Comparison of ENCODE assay signal across 8 mouse cellular contexts in the genomic region with DNA sequence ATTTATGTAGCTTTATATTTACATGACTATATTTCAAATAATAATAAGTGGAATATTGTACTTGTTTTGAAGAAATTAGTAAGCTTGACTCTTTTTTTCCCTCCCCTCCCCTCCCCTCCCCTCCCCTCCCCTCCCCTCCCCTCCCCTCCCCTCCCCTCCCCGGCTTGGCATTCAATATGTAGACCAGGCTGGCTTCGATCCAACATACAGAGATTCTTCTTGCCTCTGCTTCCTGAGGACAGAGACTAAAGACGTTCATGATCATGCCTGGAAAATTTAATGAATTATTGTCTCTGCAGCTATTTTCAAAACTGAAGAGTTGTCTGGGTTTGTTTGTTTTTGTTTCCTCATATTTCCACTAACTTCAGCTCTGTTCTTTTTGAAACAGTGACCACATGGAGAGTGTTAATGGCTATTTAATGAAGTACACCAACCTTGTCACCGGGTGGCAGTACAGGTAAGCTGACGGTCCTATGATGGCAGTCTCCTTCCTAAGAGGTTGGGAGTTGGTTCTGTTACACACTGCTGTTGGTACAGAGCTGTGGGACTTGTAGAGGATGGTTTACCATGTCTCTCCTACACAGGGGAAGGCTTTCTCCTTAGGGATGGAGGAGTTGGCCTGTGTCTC. TPM values are rescaled to one million over a fixed set of nuclear protein-coding genes. Genes with fewer than 3 reads are reported as not detected.
DNase-seq lines count a peak whose midpoint lies in the region; ATAC-seq and TF ChIP-seq lines count a peak whose summit lies in the region.

No protein-coding gene starts in this region.

- no peak for ATAC-seq in forebrain, embryonic 14.5 days
- no peak for ATAC-seq in forebrain, embryonic 15.5 days (replicated peaks)
- no peak for ATAC-seq in midbrain, embryonic 14.5 days (ENCODE audit: low FRiP score, low TSS enrichment)
- ATAC-seq in midbrain, embryonic 15.5 days (replicated peaks): no peak
- ATAC-seq in hematopoietic stem cell, adult 5-6 weeks (replicated peaks in 1 of 2; ENCODE audit: insufficient read depth in 1 of 2, low FRiP score in 2 of 2, low TSS enrichment in 1 of 2, low read depth in 1 of 2, poor library complexity in 2 of 2, severe bottlenecking in 2 of 2): peak; percentile 60 to 75; a peak in 2 of 4 replicates

- no peak overlapping the region for H3K9ac ChIP-seq in forebrain, embryonic 14.5 days (ENCODE audit: low read length)
- no peak overlapping the region for H3K9ac ChIP-seq in forebrain, embryonic 15.5 days (replicated peaks)
- H3K9ac ChIP-seq in midbrain, embryonic 14.5 days (replicated peaks; ENCODE audit: low read length): no peak overlapping the region
- H3K9ac ChIP-seq in midbrain, embryonic 15.5 days: no peak overlapping the region

- no peak for TF ChIP-seq CTCF in small intestine, adult 2 months (IDR thresholded peaks at IDR 0.05; ENCODE audit: extremely low read depth, insufficient read length, insufficient replicate concordance, low read depth, low read length)

- H3K27ac ChIP-seq in forebrain, embryonic 14.5 days (ENCODE audit: low read depth, low read length): no peak overlapping the region
- no peak overlapping the region for H3K27ac ChIP-seq in forebrain, embryonic 15.5 days (replicated peaks)
- H3K27ac ChIP-seq in midbrain, embryonic 14.5 days (replicated peaks; ENCODE audit: low read depth, low read length): no peak overlapping the region
- no peak overlapping the region for H3K27ac ChIP-seq in midbrain, embryonic 15.5 days
- peak overlapping the region; percentile 26 for H3K27ac ChIP-seq in small intestine, adult 2 months (ENCODE audit: insufficient read depth, low read depth, low read length)

- peaks cover 17% of the 10 kb centered on the region for H3K36me3 ChIP-seq in forebrain, embryonic 14.5 days (ENCODE audit: control insufficient read depth, insufficient read depth, low read length)
- peaks cover 5% of the 10 kb centered on the region; the same call in 1 of the 2 replicates for H3K36me3 ChIP-seq in forebrain, embryonic 15.5 days
- peaks cover 13% of the 10 kb centered on the region for H3K36me3 ChIP-seq in midbrain, embryonic 14.5 days (ENCODE audit: control insufficient read depth, insufficient read depth, low read length)
- 0 out of 2 replicates have a peak, but pooled peaks cover 2% of the 10 kb centered on the region for H3K36me3 ChIP-seq in midbrain, embryonic 15.5 days (replicated peaks)
- H3K36me3 ChIP-seq in small intestine, adult 2 months (ENCODE audit: control insufficient read depth, insufficient read depth, low read length): peaks cover 3% of the 10 kb centered on the region; the same call in 1 of the 2 replicates

- no peak overlapping the region for H3K4me2 ChIP-seq in forebrain, embryonic 14.5 days (ENCODE audit: low read length)
- no peak overlapping the region for H3K4me2 ChIP-seq in forebrain, embryonic 15.5 days (replicated peaks)
- no peak overlapping the region for H3K4me2 ChIP-seq in midbrain, embryonic 14.5 days (ENCODE audit: low read length)
- H3K4me2 ChIP-seq in midbrain, embryonic 15.5 days: no peak overlapping the region

- H3K4me3 ChIP-seq in forebrain, embryonic 14.5 days (ENCODE audit: low read depth, low read length): no peak overlapping the region
- H3K4me3 ChIP-seq in forebrain, embryonic 15.5 days: no peak overlapping the region
- no peak overlapping the region for H3K4me3 ChIP-seq in midbrain, embryonic 14.5 days (replicated peaks; ENCODE audit: low read depth, low read length)
- H3K4me3 ChIP-seq in midbrain, embryonic 15.5 days: no peak overlapping the region
- H3K4me3 ChIP-seq in small intestine, adult 2 months (ENCODE audit: low read depth, low read length): no peak overlapping the region

- TF ChIP-seq POLR2A in small intestine, adult 2 months (IDR thresholded peaks at IDR 0.05; ENCODE audit: low read depth, low read length): no peak

- H3K27me3 ChIP-seq in forebrain, embryonic 14.5 days (replicated peaks; ENCODE audit: control insufficient read depth, insufficient read depth, low read length): no peaks in the 10 kb centered on the region
- H3K27me3 ChIP-seq in forebrain, embryonic 15.5 days: no peaks in the 10 kb centered on the region
- H3K27me3 ChIP-seq in midbrain, embryonic 14.5 days (ENCODE audit: control insufficient read depth, insufficient read depth, low read length): no peaks in the 10 kb centered on the region
- no peaks in the 10 kb centered on the region for H3K27me3 ChIP-seq in midbrain, embryonic 15.5 days (replicated peaks)
- no peaks in the 10 kb centered on the region for H3K27me3 ChIP-seq in small intestine, adult 2 months (ENCODE audit: control insufficient read depth, insufficient read depth, low read length)

- WGBS in forebrain, embryonic 14.5 days: 40% methylated on average over 4 of the region's 5 CpGs
- WGBS in forebrain, embryonic 15.5 days: 47% methylated on average over 3 of the region's 5 CpGs
- 67% methylated on average over 4 of the region's 5 CpGs for WGBS in midbrain, embryonic 14.5 days
- WGBS in midbrain, embryonic 15.5 days: 56% methylated on average over 3 of the region's 5 CpGs
- WGBS in small intestine, adult 2 months: 24% methylated on average over 4 of the region's 5 CpGs

- H3K9me3 ChIP-seq in forebrain, embryonic 14.5 days (replicated peaks; ENCODE audit: control insufficient read depth, low read length): no peaks in the 10 kb centered on the region
- no peaks in the 10 kb centered on the region for H3K9me3 ChIP-seq in forebrain, embryonic 15.5 days
- no peaks in the 10 kb centered on the region for H3K9me3 ChIP-seq in midbrain, embryonic 14.5 days (ENCODE audit: control insufficient read depth, low read length)
- no peaks in the 10 kb centered on the region for H3K9me3 ChIP-seq in midbrain, embryonic 15.5 days

- H3K4me1 ChIP-seq in forebrain, embryonic 14.5 days (ENCODE audit: control insufficient read depth, insufficient read depth, low read length): no peaks in the 10 kb centered on the region
- peaks cover 14% of the 10 kb centered on the region; the same call in 1 of the 2 replicates for H3K4me1 ChIP-seq in forebrain, embryonic 15.5 days
- H3K4me1 ChIP-seq in midbrain, embryonic 14.5 days (ENCODE audit: control insufficient read depth, insufficient read depth, low read length): no peaks in the 10 kb centered on the region
- peaks cover 4% of the 10 kb centered on the region; the same call in 1 of the 2 replicates for H3K4me1 ChIP-seq in midbrain, embryonic 15.5 days
- H3K4me1 ChIP-seq in small intestine, adult 2 months (ENCODE audit: control insufficient read depth, insufficient read depth, insufficient read length, low read length): peaks cover 10% of the 10 kb centered on the region; the same call in 1 of the 2 replicates

- DNase-seq in forebrain, embryonic 14.5 days (ENCODE audit: low spot score): peak; percentile 33
- DNase-seq in midbrain, embryonic 14.5 days: peak; percentile 45
- no peak for DNase-seq in layer of hippocampus, postnatal 25 days (ENCODE audit: extremely low spot score in 1 of 2, low spot score in 1 of 2)
- DNase-seq in left cerebral cortex, adult 8-10 months (ENCODE audit: low spot score in 2 of 2): no peak

RNA-seq across cellular contexts. Expression of gene Osbpl11, which starts 10.9 kb away (rescaled TPM):
- 14.3 and 16.4 TPM in 2 replicates for polyA plus RNA-seq in forebrain, embryonic 14.5 days (2014; fragmentation: Nextera tagmentation; extraction: Ambion mirVana)
- polyA plus RNA-seq in forebrain, embryonic 15.5 days (2015; fragmentation: Nextera tagmentation; extraction: Ambion mirVana): 20.3 and 22.0 TPM in 2 replicates
- polyA plus RNA-seq in midbrain, embryonic 14.5 days (2014; fragmentation: Nextera tagmentation; extraction: Ambion mirVana): 16.4 and 21.5 TPM in 2 replicates
- polyA plus RNA-seq in midbrain, embryonic 15.5 days (2015; fragmentation: Nextera tagmentation; extraction: Ambion mirVana): 20.0 and 21.4 TPM in 2 replicates
- total RNA-seq in hematopoietic stem cell, adult 5-6 weeks (2017): 17.5 and 20.2 TPM in 2 replicates
- 3.3 and 8.3 TPM in 2 replicates for polyA plus RNA-seq in small intestine, adult 2 months (2012; rRNA removed)
- total RNA-seq in layer of hippocampus, postnatal 25 days (2021): 10 to 100 TPM; 19.3 to 19.6 TPM
- total RNA-seq in left cerebral cortex, adult 8-10 months (2022): 10 to 100 TPM; 14.8 to 18.9 (median 16.7) TPM

RNA-seq across cellular contexts. Expression of gene Snx4, which starts 55.4 kb away (rescaled TPM):
- 84.1 and 87.5 TPM in 2 replicates for polyA plus RNA-seq in forebrain, embryonic 14.5 days (2014; fragmentation: Nextera tagmentation; extraction: Ambion mirVana)
- polyA plus RNA-seq in forebrain, embryonic 15.5 days (2015; fragmentation: Nextera tagmentation; extraction: Ambion mirVana): 74.1 and 79.4 TPM in 2 replicates
- polyA plus RNA-seq in midbrain, embryonic 14.5 days (2014; fragmentation: Nextera tagmentation; extraction: Ambion mirVana): 77.8 and 98.2 TPM in 2 replicates
- polyA plus RNA-seq in midbrain, embryonic 15.5 days (2015; fragmentation: Nextera tagmentation; extraction: Ambion mirVana): 82.5 and 85.3 TPM in 2 replicates
- 82.6 and 101 TPM in 2 replicates for total RNA-seq in hematopoietic stem cell, adult 5-6 weeks (2017)
- polyA plus RNA-seq in small intestine, adult 2 months (2012; rRNA removed): 5.0 and 10.3 TPM in 2 replicates
- total RNA-seq in layer of hippocampus, postnatal 25 days (2021): 10 to 100 TPM; 34.6 to 37.1 TPM
- total RNA-seq in left cerebral cortex, adult 8-10 months (2022): 10 to 100 TPM; 32.0 to 36.1 (median 32.4) TPM

Comparison
In these comparisons a context has a peak if more than half of its experiments do, and no peak if none do; other contexts are left out.
1. ATAC-seq: peak in hematopoietic stem cell, adult 5-6 weeks (2 of 2); none in forebrain, embryonic 14.5 days (single experiment), forebrain, embryonic 15.5 days (single experiment), midbrain, embryonic 14.5 days (single experiment) and midbrain, embryonic 15.5 days (single experiment).
2. DNase-seq: peak in forebrain, embryonic 14.5 days (single experiment) and midbrain, embryonic 14.5 days (single experiment); none in layer of hippocampus, postnatal 25 days (0 of 2) and left cerebral cortex, adult 8-10 months (0 of 2).